Mouse (Mus musculus) midbrain, embryonic 16.5 days (tissue): ENCODE measurements around the gene Samd7. TPM values are rescaled to one million over a fixed set of nuclear protein-coding genes. Genes with fewer than 3 reads are reported as not detected.

Source experiments
- polyA plus RNA-seq: library from polyadenylated mRNA; unstranded; fragments of >200 nt; fragmentation: Nextera tagmentation; extraction: Ambion mirVana; gene quantifications from 2 replicates; pipeline ENCODE4 v1.2.1, GENCODE M21; 2015

Samd7 gene
- polyA plus RNA-seq, 1 experiment from 2014 or later: 0.05 TPM

Other genes starting within 250 kb of the Samd7 start
- 4.0 and 5.3 TPM in 2 replicates for gene Mecom, start 198.3 kb upstream of the Samd7 start, polyA plus RNA-seq
- 0.37 and 0.41 TPM in 2 replicates for gene Actrt3, start 146.4 kb upstream of the Samd7 start, polyA plus RNA-seq
- gene Mynn, start 144.2 kb upstream of the Samd7 start, polyA plus RNA-seq: 29.6 and 31.4 TPM in 2 replicates
- gene Lrriq4, start 101.8 kb upstream of the Samd7 start, polyA plus RNA-seq: not detected in 2 replicates
- gene Lrrc34, start 98.4 kb upstream of the Samd7 start, polyA plus RNA-seq: 1.7 and 1.9 TPM in 2 replicates
- gene Lrrc31, start 46.5 kb upstream of the Samd7 start, polyA plus RNA-seq: 0.10 TPM in 1 of 2 replicates, not detected in the other
- 82.8 and 83.6 TPM in 2 replicates for gene Sec62, start 46.6 kb downstream of the Samd7 start, polyA plus RNA-seq
- 1.1 and 1.2 TPM in 2 replicates for gene Gpr160, start 109.7 kb downstream of the Samd7 start, polyA plus RNA-seq
- 7.8 and 7.9 TPM in 2 replicates for gene Phc3, start 223.1 kb downstream of the Samd7 start, polyA plus RNA-seq
- gene Prkci, start 249.5 kb downstream of the Samd7 start, polyA plus RNA-seq: 25.4 and 25.5 TPM in 2 replicates